8 mouse cellular contexts compared by ENCODE assay signal in genomic region chr2:90744285-90745052, GRCm38 (mm10). TPM values are rescaled to one million over a fixed set of nuclear protein-coding genes. Genes with fewer than 3 reads are reported as not detected.
A peak's percentile ranks its signal among the peaks of the same experiment; 100 is the strongest.
DNase-seq lines count a peak whose midpoint lies in the region; ATAC-seq and TF ChIP-seq lines count a peak whose summit lies in the region.

No protein-coding gene starts in this region.

- H3K4me3 ChIP-seq in gastrocnemius, adult 2 months = peak overlapping the region; percentile 81
- H3K4me3 ChIP-seq in forebrain, embryonic 14.5 days (ENCODE audit: low read depth, low read length) = peak overlapping the region; percentile 95
- peak overlapping the region; percentile 96 for H3K4me3 ChIP-seq in intestine, postnatal 0 days (ENCODE audit: low read depth, low read length)
- peak overlapping the region; percentile 87 for H3K4me3 ChIP-seq in midbrain, embryonic 10.5 days

- H3K4me1 ChIP-seq in forebrain, embryonic 14.5 days (ENCODE audit: control insufficient read depth, insufficient read depth, low read length) = peaks cover 13% of the 10 kb centered on the region
- peaks cover 3% of the 10 kb centered on the region; the same call in 1 of the 2 replicates for H3K4me1 ChIP-seq in intestine, postnatal 0 days (replicated peaks; ENCODE audit: control insufficient read depth, insufficient read depth, low read length)
- peaks cover 18% of the 10 kb centered on the region for H3K4me1 ChIP-seq in midbrain, embryonic 10.5 days

- H3K27ac ChIP-seq in gastrocnemius, adult 2 months = peak overlapping the region; percentile 94
- peak overlapping the region; percentile 98 for H3K27ac ChIP-seq in forebrain, embryonic 14.5 days (ENCODE audit: low read depth, low read length)
- H3K27ac ChIP-seq in intestine, postnatal 0 days (ENCODE audit: low read depth, low read length) = peak overlapping the region; percentile 83
- H3K27ac ChIP-seq in midbrain, embryonic 10.5 days (replicated peaks) = peak overlapping the region; percentile 98

- DNase-seq in gastrocnemius, adult 2 months = peak; percentile 22
- no peak for DNase-seq in gastrocnemius, postnatal 4 days (ENCODE audit: low spot score in 2 of 2)
- DNase-seq in R1 (ENCODE audit: low read depth, low spot score) = peak; percentile 38
- no peak for DNase-seq in forebrain, embryonic 14.5 days (ENCODE audit: low spot score)
- DNase-seq in midbrain, embryonic 10.5 days (ENCODE audit: low spot score) = no peak
- peak; percentile 11 for DNase-seq in yolk sac, embryonic 10.5 days (ENCODE audit: low spot score)
- no peak for DNase-seq in frontal cortex, adult 2 months (ENCODE audit: extremely low spot score in 1 of 2, low spot score in 1 of 2)

- no peaks in the 10 kb centered on the region for H3K27me3 ChIP-seq in forebrain, embryonic 14.5 days (replicated peaks; ENCODE audit: control insufficient read depth, insufficient read depth, low read length)
- no peaks in the 10 kb centered on the region for H3K27me3 ChIP-seq in intestine, postnatal 0 days (replicated peaks; ENCODE audit: control insufficient read depth, insufficient read depth, low read length)
- H3K27me3 ChIP-seq in midbrain, embryonic 10.5 days (ENCODE audit: low read depth, poor library complexity, severe bottlenecking) = no peaks in the 10 kb centered on the region

- no peaks in the 10 kb centered on the region for H3K9me3 ChIP-seq in forebrain, embryonic 14.5 days (replicated peaks; ENCODE audit: control insufficient read depth, low read length)
- no peaks in the 10 kb centered on the region for H3K9me3 ChIP-seq in intestine, postnatal 0 days (ENCODE audit: control insufficient read depth)
- H3K9me3 ChIP-seq in midbrain, embryonic 10.5 days (replicated peaks) = no peaks in the 10 kb centered on the region

- H3K4me2 ChIP-seq in forebrain, embryonic 14.5 days (ENCODE audit: low read length) = peak overlapping the region; percentile 53
- peak overlapping the region; percentile 62 for H3K4me2 ChIP-seq in intestine, postnatal 0 days (replicated peaks; ENCODE audit: low read depth)

- 67% methylated on average over 12 of the region's 12 CpGs for WGBS in forebrain, embryonic 14.5 days
- 55% methylated on average over 12 of the region's 12 CpGs for WGBS in intestine, postnatal 0 days
- WGBS in midbrain, embryonic 10.5 days = 58% methylated on average over 12 of the region's 12 CpGs

- intact Hi-C loops in gastrocnemius, adult 2 months (cut with DNase I) = no loop called here

- no peak for TF ChIP-seq CTCF in gastrocnemius, adult 2 months (IDR thresholded peaks at IDR 0.05)
- no peak for TF ChIP-seq CTCF in intestine, postnatal 0 days (IDR thresholded peaks at IDR 0.05; ENCODE audit: low read depth)

- H3K9ac ChIP-seq in forebrain, embryonic 14.5 days (ENCODE audit: low read length) = peak overlapping the region; percentile 54
- peak overlapping the region; percentile 23; the same call in 1 of the 2 replicates for H3K9ac ChIP-seq in intestine, postnatal 0 days (ENCODE audit: low read depth, low read length)

- peaks cover 18% of the 10 kb centered on the region; the same call in 1 of the 2 replicates for H3K36me3 ChIP-seq in forebrain, embryonic 14.5 days (ENCODE audit: control insufficient read depth, insufficient read depth, low read length)
- peaks cover 5% of the 10 kb centered on the region for H3K36me3 ChIP-seq in intestine, postnatal 0 days (ENCODE audit: control insufficient read depth, insufficient read depth)
- H3K36me3 ChIP-seq in midbrain, embryonic 10.5 days = peaks cover 26% of the 10 kb centered on the region

- peak; percentile 3 for ATAC-seq in forebrain, embryonic 14.5 days
- no peak for ATAC-seq in intestine, postnatal 0 days

RNA-seq across cellular contexts. Expression of gene Fnbp4, which starts 0.7 kb away (rescaled TPM):
- 10 to 100 TPM; 17.9 to 19.7 TPM for total RNA-seq in gastrocnemius, adult 2 months (2021)
- total RNA-seq in gastrocnemius, postnatal 4 days (2021) = 10 to 100 TPM; 38.6 to 51.3 TPM
- 48.9 and 70.3 TPM in 2 replicates for polyA plus RNA-seq in forebrain, embryonic 14.5 days (2014; fragmentation: Nextera tagmentation; extraction: Ambion mirVana)
- 16.5 and 22.2 TPM in 2 replicates for polyA plus RNA-seq in intestine, postnatal 0 days (2015; fragmentation: Nextera tagmentation; extraction: Ambion mirVana)
- polyA plus RNA-seq in midbrain, embryonic 10.5 days (2016; fragmentation: Nextera tagmentation; extraction: Ambion mirVana) = 110 and 128 TPM in 2 replicates
- 80.5 and 87.2 TPM in 2 replicates for polyA plus RNA-seq in frontal cortex, adult 2 months (2012; rRNA removed)

RNA-seq across cellular contexts. Expression of gene Agbl2, which starts 38.1 kb away (rescaled TPM):
- under 1 TPM; 0.18 to 0.20 TPM for total RNA-seq in gastrocnemius, adult 2 months (2021)
- total RNA-seq in gastrocnemius, postnatal 4 days (2021) = under 1 TPM; 0.34 to 0.83 TPM
- polyA plus RNA-seq in forebrain, embryonic 14.5 days (2014; fragmentation: Nextera tagmentation; extraction: Ambion mirVana) = 0.89 and 1.2 TPM in 2 replicates
- polyA plus RNA-seq in intestine, postnatal 0 days (2015; fragmentation: Nextera tagmentation; extraction: Ambion mirVana) = 0.20 and 0.26 TPM in 2 replicates
- 0.25 and 0.47 TPM in 2 replicates for polyA plus RNA-seq in midbrain, embryonic 10.5 days (2016; fragmentation: Nextera tagmentation; extraction: Ambion mirVana)
- 1.8 and 2.6 TPM in 2 replicates for polyA plus RNA-seq in frontal cortex, adult 2 months (2012; rRNA removed)

Comparison
In these comparisons a context has a peak if more than half of its experiments do, and no peak if none do; other contexts are left out.
1. DNase-seq: peak in gastrocnemius, adult 2 months (single experiment), R1 (single experiment) and yolk sac, embryonic 10.5 days (single experiment); none in gastrocnemius, postnatal 4 days (0 of 2), forebrain, embryonic 14.5 days (single experiment), midbrain, embryonic 10.5 days (single experiment) and frontal cortex, adult 2 months (0 of 2).
2. Peak in every context shown above with its lines, with median percentiles within 50 percentile points of each other: H3K27ac ChIP-seq and H3K4me3 ChIP-seq.